Mouse (Mus musculus): ENCODE results near the gene Clp1. TPM values are rescaled to one million over a fixed set of nuclear protein-coding genes. Genes with fewer than 3 reads are reported as not detected.

The Clp1 gene
- polyA plus RNA-seq, 1 experiment from 2014 or later, result 27.1 TPM

DNA sequence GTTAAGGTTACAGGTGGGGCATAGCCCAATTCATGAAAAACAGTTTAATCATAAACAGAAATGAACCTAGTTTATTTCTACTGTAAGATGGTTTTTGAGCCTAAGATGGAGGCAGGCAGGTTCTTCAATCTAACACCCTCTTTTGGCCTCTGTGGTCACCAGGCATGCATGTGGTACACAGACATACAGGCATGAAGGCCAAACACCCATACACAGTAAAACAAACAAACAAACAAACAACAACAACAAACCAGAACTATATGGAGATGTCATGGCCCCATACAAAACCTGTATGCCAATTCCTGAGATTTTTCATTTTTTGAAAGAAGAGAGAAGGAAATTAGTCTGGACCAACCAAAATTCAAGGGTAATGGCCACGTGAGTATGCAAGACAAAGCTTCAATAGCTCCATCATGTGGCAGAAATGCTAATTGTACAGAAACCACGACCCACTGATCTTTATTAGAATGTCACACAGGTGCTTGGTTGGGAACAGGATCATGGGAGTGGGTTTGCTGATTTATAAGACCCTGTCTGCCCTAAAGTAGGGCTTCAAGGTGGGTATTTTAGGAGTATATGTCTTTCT lies 31.5 kb upstream of the Clp1 start:
- Histone ChIP-seq H3K4me2 (no peak overlapping the region), H3K4me3 (no peak overlapping the region), H3K9me3 (no peaks in the 10 kb centered on the region), H3K9ac (no peak overlapping the region), H3K27me3 (no peaks in the 10 kb centered on the region), H3K36me3 (no peaks in the 10 kb centered on the region), H3K27ac (no peak overlapping the region), H3K4me1 (no peaks in the 10 kb centered on the region)
- peak; percentile 57; the same call in 1 of the 2 replicates for ATAC-seq (ENCODE audit: borderline replicate concordance, extremely low read depth, low FRiP score, low TSS enrichment)
- 1% methylated on average over 2 of the region's 2 CpGs for WGBS

- 49% methylated on average over 7 of the region's 7 CpGs for WGBS
These were observed 30.0 kb upstream of the Clp1 start for GRCm38 (mm10) chr2:84757026-84757682.

GRCm38 (mm10) chr2:84756245-84756644 lies 29.1 kb upstream of the Clp1 start:
- Histone ChIP-seq H3K36me3 (no peaks in the 10 kb centered on the region), H3K4me3 (no peak overlapping the region), H3K9me3 (no peaks in the 10 kb centered on the region), H3K4me1 (no peaks in the 10 kb centered on the region), H3K4me2 (no peak overlapping the region), H3K27ac (no peak overlapping the region), H3K27me3 (no peaks in the 10 kb centered on the region), H3K9ac (no peak overlapping the region)
- 76% methylated on average over 5 of the region's 5 CpGs for WGBS
- ATAC-seq (ENCODE audit: borderline replicate concordance, extremely low read depth, low FRiP score, low TSS enrichment), result no peak

More at GRCm38 (mm10) chr2:84757026-84757682, 30.0 kb upstream of the Clp1 start:
- Histone ChIP-seq H3K9ac (no peak overlapping the region), H3K9me3 (no peaks in the 10 kb centered on the region), H3K36me3 (no peaks in the 10 kb centered on the region), H3K4me2 (no peak overlapping the region), H3K27ac (no peak overlapping the region), H3K4me1 (no peaks in the 10 kb centered on the region), H3K4me3 (no peak overlapping the region), H3K27me3 (no peaks in the 10 kb centered on the region)
- ATAC-seq (ENCODE audit: borderline replicate concordance, extremely low read depth, low FRiP score, low TSS enrichment), result no peak

DNA sequence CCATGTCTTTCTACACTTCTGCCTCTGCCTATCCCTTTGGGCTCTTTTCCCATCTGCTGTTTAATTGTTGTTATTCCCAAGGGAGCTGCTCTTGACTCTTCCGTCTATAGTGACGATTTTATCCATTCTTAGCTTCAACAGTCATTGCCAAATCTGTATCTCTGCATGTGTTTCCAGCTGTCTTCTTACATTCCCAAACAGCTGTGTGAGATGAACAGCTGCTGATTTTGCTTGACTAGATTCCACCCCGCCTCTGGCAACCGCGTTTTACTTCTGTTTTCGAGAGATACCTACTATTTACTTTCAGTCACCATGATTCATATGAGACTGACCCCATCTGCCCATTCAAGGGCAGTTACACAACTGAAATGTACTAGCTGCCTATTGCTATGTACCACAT lies 23.0 kb upstream of the Clp1 start:
- Histone ChIP-seq H3K4me2 (no peak overlapping the region), H3K9me3 (no peaks in the 10 kb centered on the region), H3K27ac (no peak overlapping the region), H3K27me3 (no peaks in the 10 kb centered on the region), H3K36me3 (no peaks in the 10 kb centered on the region), H3K4me1 (0 out of 2 replicates have a peak, but pooled peaks cover 3% of the 10 kb centered on the region), H3K9ac (no peak overlapping the region), H3K4me3 (no peak overlapping the region)
- 54% methylated on average over 6 of the region's 6 CpGs for WGBS
- ATAC-seq (ENCODE audit: borderline replicate concordance, extremely low read depth, low FRiP score, low TSS enrichment), result peak; percentile 76

DNA sequence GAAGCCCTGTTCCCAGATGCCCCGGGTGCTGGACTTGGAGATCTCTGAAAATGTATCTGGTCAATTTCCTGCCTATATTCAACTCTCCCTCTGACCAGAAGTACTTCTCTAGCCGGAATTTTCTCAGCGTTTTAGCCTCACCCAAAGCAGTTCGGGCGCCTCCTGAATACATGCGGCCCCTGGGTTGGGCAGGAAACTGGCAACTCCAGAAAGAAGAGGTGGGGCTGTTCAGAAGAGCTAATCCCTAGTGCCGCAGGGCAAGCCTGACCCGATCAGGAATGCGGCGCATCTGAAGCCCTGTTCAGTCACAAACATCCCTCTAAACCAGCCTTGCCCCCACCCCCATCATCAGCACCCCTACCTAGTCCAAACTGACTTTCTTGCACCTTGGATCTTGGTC lies 17.0 kb upstream of the Clp1 start:
- peak overlapping the region; percentile 100 for H3K9ac ChIP-seq
- H3K4me3 ChIP-seq, result peak overlapping the region; percentile 95
- WGBS, result 0% methylated on average over 10 of the region's 10 CpGs
- H3K36me3 ChIP-seq, result peaks cover 6% of the 10 kb centered on the region
- peaks cover 41% of the 10 kb centered on the region for H3K4me1 ChIP-seq
- no peaks in the 10 kb centered on the region for H3K27me3 ChIP-seq
- H3K4me2 ChIP-seq, result peak overlapping the region; percentile 79
- H3K9me3 ChIP-seq, result no peaks in the 10 kb centered on the region
- H3K27ac ChIP-seq, result peak overlapping the region; percentile 100
- ATAC-seq (ENCODE audit: borderline replicate concordance, extremely low read depth, low FRiP score, low TSS enrichment), result peak; percentile 53

GRCm38 (mm10) chr2:84743561-84743960 lies 16.4 kb upstream of the Clp1 start, which contains the start of gene Gm19426:
Gene Gm19426 (minus strand): TSS chr2:84743655.
- peak within 1 kb of the TSS; percentile 100 for H3K9ac ChIP-seq
- peaks cover 6% of the 10 kb centered on the region for H3K36me3 ChIP-seq
- H3K27me3 ChIP-seq, result no peaks in the 10 kb centered on the region
- no peaks in the 10 kb centered on the region for H3K9me3 ChIP-seq
- 1% methylated on average over 25 of the region's 25 CpGs for WGBS
- peak within 1 kb of the TSS; percentile 79 for H3K4me2 ChIP-seq
- H3K4me1 ChIP-seq, result peaks cover 46% of the 10 kb centered on the region
- peak; percentile 93 for ATAC-seq (ENCODE audit: borderline replicate concordance, extremely low read depth, low FRiP score, low TSS enrichment)
- H3K27ac ChIP-seq, result peak within 1 kb of the TSS; percentile 100
- peak within 1 kb of the TSS; percentile 95 for H3K4me3 ChIP-seq

- peak; percentile 58 for ATAC-seq (ENCODE audit: borderline replicate concordance, extremely low read depth, low FRiP score, low TSS enrichment)
- no peaks in the 10 kb centered on the region for H3K9me3 ChIP-seq
- peak overlapping the region; percentile 79 for H3K4me2 ChIP-seq
- H3K36me3 ChIP-seq, result peaks cover 6% of the 10 kb centered on the region
- no peaks in the 10 kb centered on the region for H3K27me3 ChIP-seq
- peak overlapping the region; percentile 100 for H3K9ac ChIP-seq
- peak overlapping the region; percentile 95 for H3K4me3 ChIP-seq
- peaks cover 55% of the 10 kb centered on the region for H3K4me1 ChIP-seq
- peak overlapping the region; percentile 100 for H3K27ac ChIP-seq
- WGBS, result 1% methylated on average over 26 of the region's 26 CpGs
These were observed 15.5 kb upstream of the Clp1 start for GRCm38 (mm10) chr2:84742451-84743283.

DNA sequence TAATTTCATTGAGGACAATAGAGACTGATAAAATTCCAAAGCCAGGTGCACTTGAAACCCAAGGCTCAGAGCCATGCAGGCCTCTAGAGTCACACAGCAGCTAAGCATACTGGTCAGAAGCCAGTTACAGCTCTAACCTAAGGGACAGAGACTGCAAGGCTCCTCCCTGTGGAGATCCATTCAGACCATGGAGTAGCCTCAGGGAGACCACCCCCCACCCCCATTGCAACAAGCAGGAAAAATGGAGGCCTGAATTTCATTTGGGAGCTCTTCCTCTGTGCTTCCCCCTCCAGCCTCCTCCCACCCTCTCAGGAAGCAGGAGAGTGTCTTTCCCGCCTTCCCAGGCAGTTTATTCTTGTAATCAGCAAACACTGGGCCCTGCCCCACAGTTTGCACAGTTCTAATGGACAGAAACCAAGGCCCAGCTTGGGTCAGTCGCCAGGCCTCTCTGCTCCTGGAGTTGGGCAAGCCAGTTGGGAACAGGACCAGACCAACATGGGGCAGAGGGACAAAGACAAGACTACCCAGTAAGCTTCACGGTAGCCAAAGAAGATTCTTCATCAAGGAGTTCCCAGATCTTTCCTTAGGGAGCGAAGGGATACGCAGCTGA lies 14.8 kb upstream of the Clp1 start:
- Histone ChIP-seq H3K9ac (peak overlapping the region; percentile 100), H3K4me2 (peak overlapping the region; percentile 79), H3K27me3 (no peaks in the 10 kb centered on the region), H3K9me3 (no peaks in the 10 kb centered on the region), H3K27ac (peak overlapping the region; percentile 100), H3K4me3 (peak overlapping the region; percentile 95), H3K36me3 (peaks cover 6% of the 10 kb centered on the region), H3K4me1 (peaks cover 62% of the 10 kb centered on the region)
- ATAC-seq (ENCODE audit: borderline replicate concordance, extremely low read depth, low FRiP score, low TSS enrichment), result no peak
- 3% methylated on average over 5 of the region's 5 CpGs for WGBS

- Histone ChIP-seq H3K9ac (0 out of 2 replicates have a peak overlapping the region, but pooled peaks have one; percentile 6), H3K4me3 (peak overlapping the region; percentile 95)
These were observed 13.6 kb upstream of the Clp1 start for GRCm38 (mm10) chr2:84740608-84741333.

GRCm38 (mm10) chr2:84738271-84738911 lies 11.2 kb upstream of the Clp1 start:
- peaks cover 83% of the 10 kb centered on the region for H3K4me1 ChIP-seq
- no peaks in the 10 kb centered on the region for H3K9me3 ChIP-seq
- under 1% methylated on average over 12 of the region's 12 CpGs for WGBS
- peak overlapping the region; percentile 40 for H3K4me2 ChIP-seq
- H3K27me3 ChIP-seq, result peaks cover 13% of the 10 kb centered on the region; the same call in 1 of the 2 replicates
- peak overlapping the region; percentile 18; the same call in 1 of the 2 replicates for H3K9ac ChIP-seq
- peak overlapping the region; percentile 6 for H3K4me3 ChIP-seq
- peak overlapping the region; percentile 71 for H3K27ac ChIP-seq
- ATAC-seq (ENCODE audit: borderline replicate concordance, extremely low read depth, low FRiP score, low TSS enrichment), result no peak
- H3K36me3 ChIP-seq, result peaks cover 6% of the 10 kb centered on the region

More at GRCm38 (mm10) chr2:84740608-84741333, 13.6 kb upstream of the Clp1 start:
- Histone ChIP-seq H3K27me3 (no peaks in the 10 kb centered on the region), H3K4me1 (peaks cover 73% of the 10 kb centered on the region), H3K36me3 (peaks cover 6% of the 10 kb centered on the region), H3K4me2 (peak overlapping the region; percentile 79), H3K27ac (peak overlapping the region; percentile 100), H3K9me3 (no peaks in the 10 kb centered on the region)
- ATAC-seq (ENCODE audit: borderline replicate concordance, extremely low read depth, low FRiP score, low TSS enrichment), result no peak
- WGBS, result 49% methylated on average over 15 of the region's 15 CpGs
